ENCODE assay signal across 32 mouse cellular contexts in the genomic region with DNA sequence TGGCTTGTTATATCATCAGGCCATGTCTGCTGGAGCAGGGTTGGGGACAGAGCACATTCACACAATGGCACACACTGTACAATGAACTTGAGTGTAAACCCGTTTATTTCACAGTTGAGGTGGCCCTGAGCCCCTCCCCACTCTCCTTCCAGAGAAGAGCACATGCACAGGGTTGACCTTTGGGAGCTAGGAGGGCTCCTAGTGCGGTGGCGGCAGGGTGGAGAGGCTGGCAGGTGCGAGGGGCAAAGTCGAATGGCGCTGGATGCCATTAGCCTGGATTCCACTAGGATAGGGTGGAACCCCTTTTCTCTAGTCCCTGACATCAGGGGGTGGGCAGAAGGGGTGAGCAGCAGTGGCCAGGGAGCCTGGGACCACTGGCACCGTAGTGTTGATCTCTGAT. TPM values are rescaled to one million over a fixed set of nuclear protein-coding genes. Genes with fewer than 3 reads are reported as not detected.
DNase-seq lines count a peak whose midpoint lies in the region; ATAC-seq and TF ChIP-seq lines count a peak whose summit lies in the region.
"Had no signal": no experiment of that assay in that cellular context is flagged by ENCODE, and none has a peak within 500 bp of the region (broad histone marks: within the 10 kb centered on the region; RNA-seq: fewer than 3 reads in every experiment).

No protein-coding gene starts in this region.

- H3K27me3 ChIP-seq in intestine, embryonic 16.5 days (replicated peaks; ENCODE audit: control insufficient read depth, insufficient read depth, low read length) = no peaks in the 10 kb centered on the region
- H3K27me3 ChIP-seq in kidney, adult 2 months (replicated peaks; ENCODE audit: control insufficient read depth, insufficient read depth, low read length) = no peaks in the 10 kb centered on the region
- no peaks in the 10 kb centered on the region for H3K27me3 ChIP-seq in kidney, postnatal 0 days (ENCODE audit: insufficient read depth, low read length)
- no peaks in the 10 kb centered on the region for H3K27me3 ChIP-seq in midbrain, embryonic 14.5 days (ENCODE audit: control insufficient read depth, insufficient read depth, low read length)
- H3K27me3 ChIP-seq: embryonic facial prominence, embryonic 15.5 days; forebrain, embryonic 12.5 days; heart, embryonic 15.5 days; liver, embryonic 12.5 days; midbrain, embryonic 13.5 days had no signal

- peak overlapping the region; percentile 79 for H3K27ac ChIP-seq in intestine, embryonic 16.5 days (ENCODE audit: low read length)
- peak overlapping the region; percentile 78 for H3K27ac ChIP-seq in kidney, adult 2 months (ENCODE audit: insufficient read depth, low read depth, low read length)
- peak overlapping the region; percentile 83 for H3K27ac ChIP-seq in kidney, postnatal 0 days
- no peak overlapping the region for H3K27ac ChIP-seq in midbrain, embryonic 14.5 days (replicated peaks; ENCODE audit: low read depth, low read length)
- H3K27ac ChIP-seq: embryonic facial prominence, embryonic 10.5 days; embryonic facial prominence, embryonic 15.5 days; forebrain, embryonic 12.5 days; heart, embryonic 15.5 days; macrophage; midbrain, embryonic 13.5 days had no signal

- H3K4me3 ChIP-seq in intestine, embryonic 16.5 days (ENCODE audit: low read length) = peak overlapping the region; percentile 19; the same call in 1 of the 2 replicates
- no peak overlapping the region for H3K4me3 ChIP-seq in kidney, adult 2 months (ENCODE audit: insufficient read depth, low read depth, low read length)
- no peak overlapping the region for H3K4me3 ChIP-seq in kidney, postnatal 0 days (replicated peaks; ENCODE audit: low read depth, low read length)
- H3K4me3 ChIP-seq in midbrain, embryonic 14.5 days (replicated peaks; ENCODE audit: low read depth, low read length) = no peak overlapping the region
- H3K4me3 ChIP-seq: embryonic facial prominence, embryonic 10.5 days; embryonic facial prominence, embryonic 15.5 days; forebrain, embryonic 12.5 days; heart, embryonic 15.5 days; liver, embryonic 12.5 days; midbrain, embryonic 13.5 days had no signal

- no peaks in the 10 kb centered on the region for H3K36me3 ChIP-seq in intestine, embryonic 16.5 days (ENCODE audit: control insufficient read depth, insufficient read depth, low read length)
- no peaks in the 10 kb centered on the region for H3K36me3 ChIP-seq in kidney, adult 2 months (ENCODE audit: control insufficient read depth, insufficient read depth, low read length)
- H3K36me3 ChIP-seq in kidney, postnatal 0 days (ENCODE audit: insufficient read depth, low read length) = 0 out of 2 replicates have a peak, but pooled peaks cover 4% of the 10 kb centered on the region
- H3K36me3 ChIP-seq in midbrain, embryonic 14.5 days (ENCODE audit: control insufficient read depth, insufficient read depth, low read length) = peaks cover 16% of the 10 kb centered on the region; the same call in 1 of the 2 replicates
- H3K36me3 ChIP-seq: forebrain, embryonic 12.5 days; heart, embryonic 15.5 days had no signal

- H3K9me3 ChIP-seq in intestine, embryonic 16.5 days (ENCODE audit: control insufficient read depth, low read length) = no peaks in the 10 kb centered on the region
- H3K9me3 ChIP-seq in kidney, postnatal 0 days (replicated peaks; ENCODE audit: low read length) = no peaks in the 10 kb centered on the region
- no peaks in the 10 kb centered on the region for H3K9me3 ChIP-seq in midbrain, embryonic 14.5 days (ENCODE audit: control insufficient read depth, low read length)
- H3K9me3 ChIP-seq: embryonic facial prominence, embryonic 10.5 days; embryonic facial prominence, embryonic 15.5 days; forebrain, embryonic 12.5 days; heart, embryonic 15.5 days; liver, embryonic 12.5 days; midbrain, embryonic 13.5 days had no signal

- DNase-seq in kidney, adult 2 months = peak; percentile 83
- no peak for DNase-seq in kidney, postnatal 0 days (ENCODE audit: low spot score)
- peak; percentile 43 to 62 for DNase-seq in kidney, postnatal 4 days
- DNase-seq in midbrain, embryonic 14.5 days = no peak
- DNase-seq in thymus, postnatal 25 days = no peak
- no peak for DNase-seq in adrenal gland, postnatal 14 days
- DNase-seq: adrenal gland, postnatal 25 days; cerebellum, adult 11-12 months; cerebellum, postnatal 10 days; forebrain, postnatal 0 days; left cerebral cortex, postnatal 4 days; retina, postnatal 1 day; right cerebral cortex, postnatal 14 days; spleen, adult 18-20 months; thymus, adult 2 months; thymus, postnatal 4 days had no signal

- peak overlapping the region; percentile 72 for H3K9ac ChIP-seq in intestine, embryonic 16.5 days (ENCODE audit: low read depth, low read length)
- H3K9ac ChIP-seq in kidney, postnatal 0 days (ENCODE audit: low read depth, low read length) = no peak overlapping the region
- no peak overlapping the region for H3K9ac ChIP-seq in midbrain, embryonic 14.5 days (replicated peaks; ENCODE audit: low read length)
- H3K9ac ChIP-seq: embryonic facial prominence, embryonic 15.5 days; forebrain, embryonic 12.5 days; forebrain, postnatal 0 days; heart, embryonic 15.5 days; liver, embryonic 12.5 days; liver, postnatal 0 days; midbrain, embryonic 13.5 days had no signal

- H3K4me2 ChIP-seq in intestine, embryonic 16.5 days (ENCODE audit: low read depth, low read length) = peak overlapping the region; percentile 56
- no peak overlapping the region for H3K4me2 ChIP-seq in kidney, postnatal 0 days (ENCODE audit: low read length)
- no peak overlapping the region for H3K4me2 ChIP-seq in midbrain, embryonic 14.5 days (ENCODE audit: low read length)
- H3K4me2 ChIP-seq: embryonic facial prominence, embryonic 15.5 days; forebrain, embryonic 12.5 days; heart, embryonic 15.5 days; liver, embryonic 12.5 days; midbrain, embryonic 13.5 days had no signal

- WGBS in intestine, embryonic 16.5 days = 74% methylated on average over 7 of the region's 7 CpGs
- 55% methylated on average over 7 of the region's 7 CpGs for WGBS in kidney, adult 2 months
- WGBS in kidney, postnatal 0 days = 83% methylated on average over 7 of the region's 7 CpGs
- WGBS in midbrain, embryonic 14.5 days = 87% methylated on average over 7 of the region's 7 CpGs

- TF ChIP-seq CTCF in kidney, adult 2 months (conservative IDR thresholded peaks at IDR 0.05; ENCODE audit: insufficient read depth, insufficient read length, low read depth, low read length) = no peak
- no peak for TF ChIP-seq CTCF in kidney, postnatal 0 days (IDR thresholded peaks at IDR 0.05; ENCODE audit: low read depth)

- no peak for TF ChIP-seq POLR2A in kidney, adult 2 months (IDR thresholded peaks at IDR 0.05; ENCODE audit: low read depth, low read length)

- peaks cover 29% of the 10 kb centered on the region for H3K4me1 ChIP-seq in intestine, embryonic 16.5 days (ENCODE audit: control insufficient read depth, insufficient read depth, low read length)
- peaks cover 39% of the 10 kb centered on the region for H3K4me1 ChIP-seq in kidney, adult 2 months (ENCODE audit: control insufficient read depth, insufficient read depth, low read length)
- H3K4me1 ChIP-seq in kidney, postnatal 0 days (replicated peaks; ENCODE audit: insufficient read depth, low read length) = no peaks in the 10 kb centered on the region
- no peaks in the 10 kb centered on the region for H3K4me1 ChIP-seq in midbrain, embryonic 14.5 days (ENCODE audit: control insufficient read depth, insufficient read depth, low read length)
- H3K4me1 ChIP-seq: embryonic facial prominence, embryonic 15.5 days; forebrain, embryonic 12.5 days; midbrain, embryonic 13.5 days had no signal

- ATAC-seq in intestine, embryonic 16.5 days = peak; percentile 16
- ATAC-seq in kidney, postnatal 0 days (replicated peaks; ENCODE audit: low FRiP score, low read depth) = peak; percentile 18; the same call in 1 of the 2 replicates
- no peak for ATAC-seq in midbrain, embryonic 14.5 days (ENCODE audit: low FRiP score, low TSS enrichment)
- ATAC-seq: CD4-positive, CD25-positive, alpha-beta regulatory T cell, adult 4 months; forebrain, postnatal 0 days; hindbrain, embryonic 16.5 days; midbrain, embryonic 13.5 days had no signal

RNA-seq across cellular contexts. Expression of a gene that starts 0.8 kb away (rescaled TPM):
- 13.6 and 17.9 TPM in 2 replicates for polyA plus RNA-seq in intestine, embryonic 16.5 days (2015; fragmentation: Nextera tagmentation; extraction: Ambion mirVana)
- 113 and 170 TPM in 2 replicates for polyA plus RNA-seq in kidney, adult 2 months (2012; rRNA removed)
- polyA plus RNA-seq in kidney, postnatal 0 days (2015; fragmentation: Nextera tagmentation; extraction: Ambion mirVana) = 23.9 and 25.0 TPM in 2 replicates
- polyA plus RNA-seq in midbrain, embryonic 14.5 days (2014; fragmentation: Nextera tagmentation; extraction: Ambion mirVana) = 1.9 and 2.0 TPM in 2 replicates
- 0.30 TPM in 1 of 2 replicates, not detected in the other for total RNA-seq in adrenal gland, postnatal 14 days (2021)
- total RNA-seq: adrenal gland, postnatal 25 days; granulocyte monocyte progenitor cell, adult 5-6 weeks; megakaryocyte-erythroid progenitor cell, adult 5-6 weeks had no signal
- polyA plus RNA-seq: CD4-positive, CD25-positive, alpha-beta regulatory T cell, adult 4 months; macrophage had no signal

RNA-seq across cellular contexts. Expression of a gene that starts 31.6 kb away (rescaled TPM):
- polyA plus RNA-seq in intestine, embryonic 16.5 days (2015; fragmentation: Nextera tagmentation; extraction: Ambion mirVana) = 0.07 TPM in 1 of 2 replicates, not detected in the other
- polyA plus RNA-seq in kidney, adult 2 months (2012; rRNA removed) = 0.23 and 0.49 TPM in 2 replicates
- polyA plus RNA-seq in kidney, postnatal 0 days (2015; fragmentation: Nextera tagmentation; extraction: Ambion mirVana) = 0.23 TPM in 1 of 2 replicates, not detected in the other
- polyA plus RNA-seq in midbrain, embryonic 14.5 days (2014; fragmentation: Nextera tagmentation; extraction: Ambion mirVana) = 0.28 and 0.34 TPM in 2 replicates
- not detected in 2 replicates for total RNA-seq in adrenal gland, postnatal 14 days (2021)
- total RNA-seq: adrenal gland, postnatal 25 days; granulocyte monocyte progenitor cell, adult 5-6 weeks; layer of hippocampus, postnatal 25 days; left cerebral cortex, postnatal 4 days; megakaryocyte-erythroid progenitor cell, adult 5-6 weeks; monocyte, adult 5-6 weeks had no signal
- polyA plus RNA-seq: CD4-positive, CD25-positive, alpha-beta regulatory T cell, adult 4 months; cortical plate, adult 2 months; liver, embryonic 12.5 days; liver, postnatal 0 days; macrophage had no signal

RNA-seq across cellular contexts. Expression of a gene that starts 42.0 kb away (rescaled TPM):
- 27.1 and 28.3 TPM in 2 replicates for polyA plus RNA-seq in intestine, embryonic 16.5 days (2015; fragmentation: Nextera tagmentation; extraction: Ambion mirVana)
- 24.6 and 28.7 TPM in 2 replicates for polyA plus RNA-seq in kidney, adult 2 months (2012; rRNA removed)
- polyA plus RNA-seq in kidney, postnatal 0 days (2015; fragmentation: Nextera tagmentation; extraction: Ambion mirVana) = 10.7 and 12.2 TPM in 2 replicates
- 26.0 and 28.2 TPM in 2 replicates for polyA plus RNA-seq in midbrain, embryonic 14.5 days (2014; fragmentation: Nextera tagmentation; extraction: Ambion mirVana)
- total RNA-seq in adrenal gland, postnatal 14 days (2021) = 22.1 and 26.0 TPM in 2 replicates

RNA-seq across cellular contexts. Expression of a gene that starts 57.0 kb away (rescaled TPM):
- 0.29 and 0.32 TPM in 2 replicates for polyA plus RNA-seq in intestine, embryonic 16.5 days (2015; fragmentation: Nextera tagmentation; extraction: Ambion mirVana)
- 0.04 and 0.11 TPM in 2 replicates for polyA plus RNA-seq in kidney, adult 2 months (2012; rRNA removed)
- 0.33 and 0.42 TPM in 2 replicates for polyA plus RNA-seq in kidney, postnatal 0 days (2015; fragmentation: Nextera tagmentation; extraction: Ambion mirVana)
- 1.6 TPM in 2 replicates for polyA plus RNA-seq in midbrain, embryonic 14.5 days (2014; fragmentation: Nextera tagmentation; extraction: Ambion mirVana)
- total RNA-seq in adrenal gland, postnatal 14 days (2021) = 0.22 TPM in 1 of 2 replicates, not detected in the other
- total RNA-seq: adrenal gland, postnatal 25 days; megakaryocyte-erythroid progenitor cell, adult 5-6 weeks; monocyte, adult 5-6 weeks had no signal
- polyA plus RNA-seq: macrophage had no signal

RNA-seq across cellular contexts. Expression of a gene that starts 57.2 kb away (rescaled TPM):
- 51.2 and 56.2 TPM in 2 replicates for polyA plus RNA-seq in intestine, embryonic 16.5 days (2015; fragmentation: Nextera tagmentation; extraction: Ambion mirVana)
- 29.8 and 31.4 TPM in 2 replicates for polyA plus RNA-seq in kidney, adult 2 months (2012; rRNA removed)
- 31.8 and 35.6 TPM in 2 replicates for polyA plus RNA-seq in kidney, postnatal 0 days (2015; fragmentation: Nextera tagmentation; extraction: Ambion mirVana)
- polyA plus RNA-seq in midbrain, embryonic 14.5 days (2014; fragmentation: Nextera tagmentation; extraction: Ambion mirVana) = 47.7 and 74.3 TPM in 2 replicates
- total RNA-seq in adrenal gland, postnatal 14 days (2021) = 18.6 and 22.9 TPM in 2 replicates

Comparison
In these comparisons a context has a peak if more than half of its experiments do, and no peak if none do; other contexts are left out.
1. DNase-seq: peak in kidney, adult 2 months (single experiment) and kidney, postnatal 4 days (2 of 2); none in kidney, postnatal 0 days (single experiment), midbrain, embryonic 14.5 days (single experiment), thymus, postnatal 25 days (single experiment) and adrenal gland, postnatal 14 days (single experiment).